Mouse (Mus musculus) heart, postnatal 0 days (tissue): Measurements from ENCODE around the gene Ston1.

Experiments used
- CTCF ChIP-seq: IDR thresholded peaks from 2 replicates; pipeline ENCODE4 v1.5.1; 2016; ENCODE audit warnings: antibody characterized with exemption, control low read depth, low read depth
- EP300 ChIP-seq: IDR thresholded peaks from 2 replicates; pipeline ENCODE4 v1.6.1; 2016; ENCODE audit warnings: antibody characterized with exemption, low read depth

GRCm38 (mm10) chr17:88702345-88702744, 104.9 kb downstream of the Ston1 start:
- TF ChIP-seq CTCF, result no peak
- TF ChIP-seq EP300, result no peak
